Mouse (Mus musculus) cerebellum, adult 11 months (tissue): ENCODE data around the gene Me1.
"Not testable (repeated sequence)": the region's sequence is repeated elsewhere in the genome, so short reads cannot be mapped to it uniquely, and the experiment has no call there.

ENCODE experiments used
- DNase-seq: peaks from one replicate; pipeline ENCODE4 v3.0.0; 2022

Gene Me1

DNA sequence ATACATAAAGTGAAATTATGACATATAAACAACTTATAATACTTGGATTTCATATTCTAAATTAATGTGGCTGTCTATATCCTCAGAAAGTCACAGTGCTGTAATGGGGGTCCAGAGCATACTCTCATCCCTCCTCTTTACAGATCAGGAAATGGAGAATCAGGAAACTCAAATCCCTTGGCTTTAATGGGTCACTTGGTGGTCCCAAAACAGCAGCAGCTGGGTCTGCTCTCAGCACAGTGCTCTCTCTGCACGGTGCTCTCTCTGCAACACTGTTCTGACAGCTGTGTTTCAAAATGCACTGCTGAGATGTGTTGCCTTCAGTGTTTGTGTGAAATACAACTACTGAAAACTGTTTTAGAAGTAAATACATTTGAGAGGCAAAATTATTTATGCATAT is 43.6 kb downstream of the Me1 start:
- no peak for DNase-seq

DNA sequence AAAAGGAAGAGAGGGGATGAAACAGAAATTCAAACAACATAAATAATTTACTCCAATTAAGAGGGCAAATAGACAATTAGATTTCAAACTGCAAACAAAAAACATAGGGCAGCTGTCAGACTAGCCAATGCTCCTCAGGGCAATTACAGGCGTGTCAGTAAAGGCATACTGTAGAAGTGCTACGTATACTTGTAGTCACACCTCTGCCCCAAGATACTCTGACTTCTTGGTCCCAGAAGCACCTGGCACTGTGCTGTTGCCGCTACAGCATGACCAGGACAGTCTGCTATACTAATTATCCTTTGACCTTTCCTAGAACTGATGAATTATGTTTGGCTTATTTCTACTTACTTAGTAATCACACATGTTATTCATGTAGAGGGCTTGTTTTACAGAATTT is 44.5 kb downstream of the Me1 start:
- no peak for DNase-seq

DNA sequence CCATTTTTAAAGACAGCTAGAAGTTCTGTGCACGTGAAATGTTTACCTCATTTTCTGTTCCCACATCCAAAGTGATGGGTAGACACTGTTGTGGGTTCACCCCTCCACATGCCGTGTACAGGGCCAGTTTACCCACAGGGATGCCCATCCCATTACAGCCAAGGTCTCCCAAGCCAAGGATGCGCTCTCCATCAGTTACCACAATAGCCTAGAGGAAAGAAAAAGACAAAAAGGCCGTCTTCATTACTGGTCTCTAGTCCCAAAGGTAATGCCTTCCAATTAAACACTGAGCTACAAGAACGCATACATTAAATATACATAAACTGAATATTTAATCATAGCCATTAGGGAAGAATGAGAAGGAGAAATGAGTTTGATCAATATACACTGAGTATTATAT is 44.9 kb downstream of the Me1 start:
- DNase-seq, result no peak

DNA sequence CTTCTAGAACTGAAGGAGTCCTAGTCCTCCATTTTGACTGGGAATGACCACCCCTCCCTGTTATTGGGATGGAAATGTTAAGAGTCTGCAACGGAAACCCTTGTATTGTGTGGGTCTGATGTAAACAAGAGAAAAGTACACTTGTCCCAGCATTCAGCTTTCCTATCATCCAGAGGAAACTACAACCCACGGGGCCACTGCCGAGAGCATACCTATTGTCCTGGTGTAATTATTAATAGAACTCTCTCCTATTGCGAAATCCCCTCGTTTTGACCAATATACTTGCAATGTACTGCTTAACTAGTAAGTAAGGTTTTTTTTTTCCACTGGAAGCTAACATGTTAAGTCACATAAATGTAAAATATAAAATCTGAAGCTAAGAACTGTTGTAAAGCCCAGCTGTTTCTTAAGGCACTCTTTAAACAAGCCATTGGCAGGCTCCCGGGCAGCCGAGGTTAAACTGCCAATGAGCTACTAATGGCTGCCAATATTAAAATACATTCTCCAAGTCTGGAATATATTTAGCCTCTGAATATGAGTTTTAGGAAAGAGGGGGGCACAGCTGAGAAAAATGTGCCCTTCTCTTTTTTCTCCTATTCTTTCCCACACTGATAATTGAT is 47.7 kb downstream of the Me1 start:
- DNase-seq, result no peak

DNA sequence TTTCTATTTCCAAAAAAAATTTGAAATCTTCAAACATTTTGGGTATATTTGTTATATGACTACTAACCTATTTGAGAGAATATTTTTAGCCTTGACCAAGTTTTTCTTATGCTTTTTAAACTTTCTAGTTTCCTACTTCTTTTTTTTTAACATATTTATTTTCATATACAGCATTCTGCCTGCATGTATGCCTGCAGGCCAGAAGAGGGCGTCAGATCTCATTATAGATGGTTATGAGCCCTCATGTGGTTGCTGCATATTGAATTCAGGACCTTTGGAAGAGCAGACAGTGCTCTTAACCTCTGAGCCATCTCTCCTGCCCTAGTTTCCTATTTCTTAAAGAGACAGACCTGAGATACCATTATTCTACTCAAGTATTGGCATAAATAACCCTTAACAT is 48.9 kb downstream of the Me1 start:
- no peak for DNase-seq

DNA sequence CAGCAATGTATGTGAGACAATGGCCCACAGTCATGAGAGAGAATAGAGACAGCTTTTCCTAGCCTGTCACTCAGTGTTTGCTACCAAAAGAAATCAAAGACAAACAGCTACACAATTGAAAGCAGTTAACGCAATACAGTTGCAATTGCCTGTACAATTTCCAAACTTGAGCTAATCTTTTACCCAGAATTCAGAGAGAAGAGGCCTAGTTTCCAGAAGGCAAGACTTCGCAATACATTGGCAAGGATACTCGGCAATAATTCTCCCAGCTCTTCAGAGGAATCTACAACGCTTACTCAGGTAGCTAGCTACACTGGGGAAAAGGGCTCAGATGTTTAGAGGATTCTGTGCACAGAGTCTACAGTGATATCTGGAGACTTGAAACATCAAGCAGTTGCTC is 52.3 kb downstream of the Me1 start:
- DNase-seq, result no peak

DNA sequence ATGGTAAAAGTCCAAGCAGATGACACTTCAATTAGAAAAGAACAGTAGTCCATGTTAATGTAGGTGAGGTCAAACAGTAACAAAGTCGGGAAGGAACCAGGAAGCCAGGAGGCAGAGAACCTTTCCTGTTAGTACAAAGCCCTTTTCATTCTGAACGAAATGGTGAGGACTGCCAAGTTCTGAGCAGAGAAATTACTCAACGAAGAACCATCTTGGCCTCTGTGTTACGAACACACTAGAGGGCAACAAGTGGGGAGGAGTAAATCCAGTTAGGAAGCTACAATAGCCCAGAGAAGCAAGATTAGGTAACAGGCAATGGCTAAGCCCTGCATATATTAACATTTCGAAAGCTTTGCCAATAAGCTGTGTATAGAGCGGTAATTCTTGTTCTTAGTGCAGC is 57.0 kb downstream of the Me1 start:
- no peak for DNase-seq

DNA sequence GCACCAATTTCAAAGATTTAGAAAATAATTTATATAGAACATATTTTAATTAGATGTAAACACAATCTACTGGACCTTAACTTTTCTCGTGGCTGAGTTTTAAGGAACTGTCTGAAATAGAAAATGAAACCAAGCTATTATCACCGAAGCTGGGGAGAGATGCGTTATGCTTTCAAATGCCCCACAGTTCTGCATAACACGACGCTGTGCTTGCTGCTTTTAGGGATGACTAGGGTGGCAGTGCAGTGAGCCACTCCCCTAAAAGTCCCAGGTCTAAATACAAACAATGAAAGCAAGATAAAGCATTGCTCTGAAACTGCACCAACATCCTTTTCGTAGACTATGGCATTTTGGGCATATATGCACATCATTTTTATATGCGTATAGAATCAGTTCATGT is 64.6 kb downstream of the Me1 start:
- DNase-seq, result no peak

DNA sequence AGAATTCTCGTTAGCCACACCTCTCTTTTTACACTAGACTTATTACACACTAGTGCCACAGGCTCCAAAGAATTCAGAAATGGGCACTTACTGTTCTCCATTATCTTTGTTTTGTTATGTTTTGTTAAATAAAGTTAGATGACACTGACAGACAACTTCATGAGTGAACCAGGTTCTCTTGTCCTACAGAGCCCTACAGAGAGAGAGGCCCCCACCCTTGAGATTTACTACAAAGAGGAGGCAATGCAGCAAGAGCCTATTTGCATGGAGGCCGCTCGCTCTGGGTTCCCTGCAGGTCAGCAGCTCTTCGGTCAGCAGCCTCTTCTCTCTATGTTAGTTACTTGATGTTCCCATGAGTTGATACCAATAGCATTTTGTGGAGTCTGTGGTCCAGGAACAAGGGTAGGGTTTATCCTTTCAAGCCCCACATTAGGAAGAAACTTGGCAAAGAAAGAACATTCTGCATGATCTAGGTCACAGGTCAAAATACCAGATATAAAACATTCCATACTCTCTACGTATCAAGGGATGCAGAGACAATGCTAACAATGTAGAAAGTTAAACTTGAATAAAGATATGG is 65.3 kb downstream of the Me1 start:
- no peak for DNase-seq

DNA sequence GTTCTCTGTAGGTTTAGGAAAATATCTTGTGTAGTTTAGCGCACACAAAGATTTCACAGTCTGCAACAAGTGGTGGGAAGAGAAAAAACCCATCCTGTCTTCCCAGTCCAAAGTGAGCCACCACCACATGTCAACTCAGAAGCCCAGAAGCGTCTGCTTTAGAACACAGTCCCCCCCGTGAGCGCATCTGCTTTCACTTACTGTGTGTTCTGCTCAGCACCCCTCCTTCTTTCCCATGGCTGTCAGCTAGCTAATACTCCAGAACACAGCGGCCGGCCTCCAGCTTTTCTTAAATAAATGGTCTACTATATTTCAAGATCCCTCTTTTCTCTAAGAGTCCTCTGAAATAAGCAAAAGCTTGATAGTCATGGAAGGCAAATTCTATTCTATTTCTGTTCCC is 66.4 kb downstream of the Me1 start:
- DNase-seq, result no peak

DNA sequence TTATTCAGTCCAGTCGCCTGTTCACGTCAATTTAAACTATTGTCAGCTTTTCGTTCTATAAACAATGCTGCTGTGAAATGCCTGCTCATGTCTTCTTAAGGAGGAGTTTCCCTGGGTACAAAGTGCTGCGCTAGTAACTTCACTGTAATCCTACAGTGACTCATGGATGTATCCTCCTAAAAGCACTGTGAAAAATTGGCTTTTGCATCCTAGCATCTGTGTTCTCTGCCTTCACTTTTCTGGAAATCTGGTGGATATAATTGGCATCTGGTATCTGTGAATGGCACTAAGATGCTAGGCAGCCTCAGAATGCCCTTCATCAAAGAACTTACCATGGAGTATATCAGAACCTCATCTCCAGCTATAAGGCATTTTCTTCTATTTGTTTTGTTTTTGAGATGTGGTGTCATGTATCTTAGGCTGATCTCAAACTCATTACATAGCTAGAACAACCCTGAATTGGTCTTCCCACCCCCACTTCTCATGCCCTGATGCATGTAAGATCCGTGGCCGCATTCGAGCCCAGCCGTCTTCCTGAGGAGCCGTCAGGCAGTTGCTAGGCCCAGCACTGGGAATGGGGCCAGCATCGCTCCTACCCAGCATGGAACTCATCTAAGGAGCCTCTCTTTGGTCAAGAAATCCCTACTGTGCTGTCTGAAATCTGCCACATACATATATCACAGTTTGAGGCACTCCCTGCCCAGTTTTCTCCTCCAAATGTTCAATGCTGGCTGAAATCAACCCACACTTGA is 67.8 kb downstream of the Me1 start:
- no peak for DNase-seq

DNA sequence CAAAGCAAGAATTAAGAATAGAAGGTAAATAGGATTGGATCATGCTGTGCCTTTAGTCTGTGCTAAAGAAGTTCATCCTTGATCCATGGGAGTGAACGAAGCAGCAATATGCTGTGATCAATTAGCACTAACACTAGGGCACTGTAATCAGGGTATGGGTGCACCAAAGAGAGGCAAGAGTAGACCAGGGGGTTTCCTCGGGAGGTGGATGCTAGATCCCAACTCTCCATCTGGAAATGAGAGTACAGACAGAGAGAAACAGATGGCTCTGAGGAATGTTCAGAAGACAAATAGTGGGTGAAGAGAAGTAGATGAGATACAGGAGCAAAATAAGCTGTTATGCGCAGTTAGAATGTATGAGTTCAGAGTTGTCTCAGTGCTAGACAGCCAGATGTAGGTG is 68.8 kb downstream of the Me1 start:
- DNase-seq, result no peak

DNA sequence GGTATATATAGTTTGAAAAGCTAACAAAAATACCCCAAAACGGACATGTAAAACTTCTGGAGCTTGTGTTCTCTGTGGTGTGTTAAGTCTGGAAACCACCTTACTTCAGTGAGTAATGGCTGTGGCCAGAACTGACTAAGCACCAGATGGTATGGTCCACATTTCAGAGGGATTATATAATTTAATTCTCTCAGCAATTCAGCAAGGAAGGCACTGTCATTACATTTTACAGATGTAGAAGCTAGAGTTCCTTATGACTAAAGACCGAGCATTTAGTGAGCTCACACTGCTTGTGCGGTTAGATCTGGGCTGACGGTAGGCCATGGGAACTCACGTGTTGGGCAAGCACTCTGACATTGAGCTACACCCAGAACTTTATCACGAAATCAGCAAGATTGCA is 71.0 kb downstream of the Me1 start:
- no peak for DNase-seq

DNA sequence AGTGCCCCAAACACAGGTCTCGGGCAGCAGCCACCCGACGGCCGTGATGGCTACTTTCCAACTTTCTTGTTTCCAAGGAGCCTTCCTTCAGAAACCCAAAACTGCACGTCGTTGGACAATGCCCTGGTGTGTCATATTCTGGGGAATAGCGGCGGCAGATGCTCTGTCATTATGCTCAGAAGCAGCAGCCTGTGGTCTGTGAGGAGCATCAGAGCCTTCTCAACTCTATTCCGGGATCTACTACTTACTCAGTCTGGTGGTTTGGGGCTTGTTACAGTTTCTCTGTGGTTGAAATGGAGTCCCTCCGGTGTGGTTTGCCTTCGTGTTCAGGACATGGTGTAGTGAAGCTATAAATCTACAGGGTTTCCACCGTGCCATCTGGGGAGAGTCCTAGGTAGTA is 71.7 kb downstream of the Me1 start:
- DNase-seq, result no peak

DNA sequence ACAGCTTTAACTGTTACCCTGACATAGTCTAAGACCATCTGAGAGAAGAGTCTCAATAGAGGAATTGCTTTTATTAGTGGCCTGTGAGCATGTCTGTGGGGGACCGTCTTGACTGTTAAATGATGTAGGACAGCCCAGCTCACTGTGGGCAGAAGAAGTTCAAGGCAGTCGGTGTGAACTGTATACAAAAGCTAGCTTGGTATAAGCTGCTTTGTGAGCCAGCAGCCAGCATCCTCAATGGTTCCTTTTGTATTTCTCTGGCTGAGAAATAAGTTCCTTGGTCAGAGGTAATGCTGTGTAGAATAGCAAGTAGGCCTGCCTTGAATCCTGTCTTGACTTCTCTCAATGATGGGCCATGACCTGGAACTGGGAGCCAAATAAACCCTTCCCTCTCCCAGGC is 73.7 kb downstream of the Me1 start:
- no peak for DNase-seq

DNA sequence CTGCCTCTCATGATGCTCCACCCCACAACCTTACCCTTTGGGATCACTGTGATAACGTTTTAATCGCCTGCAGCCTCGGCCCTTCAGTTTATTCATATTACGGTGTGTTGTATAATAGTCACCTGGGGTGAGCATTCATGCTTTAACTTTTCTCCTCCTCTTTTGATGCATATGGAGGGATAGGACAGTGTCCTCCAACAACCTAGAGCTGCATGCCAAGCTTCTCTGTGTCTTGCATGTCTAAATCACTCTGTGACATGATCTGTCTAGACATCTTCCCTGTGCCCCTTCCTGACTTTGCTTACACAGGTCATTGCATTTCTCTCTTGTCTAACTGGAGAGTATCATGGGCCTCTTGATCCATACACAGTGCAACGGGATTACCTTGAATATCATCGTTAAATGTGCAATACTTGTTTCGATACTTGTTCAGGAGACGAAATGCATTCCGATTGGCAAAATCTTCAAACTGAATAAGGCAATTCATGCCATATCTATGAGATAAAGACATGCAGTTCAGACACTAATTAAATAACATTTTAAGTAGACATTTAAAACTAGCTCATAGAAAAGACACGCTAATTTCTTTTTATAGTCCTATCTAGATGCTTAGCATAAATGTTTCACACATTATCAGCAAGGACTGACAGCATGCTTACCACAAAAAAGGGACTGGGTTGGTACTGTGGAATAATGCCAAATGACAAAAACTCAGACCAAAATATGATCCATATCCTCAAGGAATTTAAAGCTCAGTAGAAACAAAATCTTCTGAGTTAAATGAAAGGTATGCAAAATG is 76.2 kb downstream of the Me1 start:
- DNase-seq, result no peak

DNA sequence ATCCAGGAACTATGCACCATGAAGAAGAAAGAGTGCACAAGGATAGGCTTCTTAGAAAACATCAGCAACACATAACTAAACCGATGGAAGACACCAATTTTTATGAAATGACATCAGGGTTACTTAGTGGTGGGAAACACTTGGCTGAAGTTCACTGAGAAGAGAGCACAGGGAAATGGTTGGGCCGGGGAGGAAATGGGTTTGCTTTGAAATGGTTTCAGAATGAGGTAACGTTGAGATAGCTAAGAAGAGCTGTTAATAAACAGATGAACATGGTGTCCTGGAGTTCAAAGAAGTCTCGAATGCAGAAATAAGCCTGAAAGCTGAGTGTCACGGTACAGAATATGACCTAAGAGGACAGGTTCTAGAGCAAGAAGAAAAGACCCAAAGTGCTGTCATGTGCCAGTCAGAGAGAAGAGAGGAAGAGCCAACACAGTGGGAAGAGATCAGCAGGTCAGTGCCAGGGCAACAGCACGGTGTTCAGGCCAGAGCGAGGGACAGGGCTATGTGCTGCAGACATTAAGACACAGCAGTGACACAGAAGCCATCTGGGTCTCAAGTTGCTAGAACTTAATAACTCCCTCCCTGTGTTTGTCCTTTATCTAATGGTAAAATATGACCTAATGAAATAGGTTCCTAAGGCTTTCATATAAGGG is 77.8 kb downstream of the Me1 start:
- no peak for DNase-seq

DNA sequence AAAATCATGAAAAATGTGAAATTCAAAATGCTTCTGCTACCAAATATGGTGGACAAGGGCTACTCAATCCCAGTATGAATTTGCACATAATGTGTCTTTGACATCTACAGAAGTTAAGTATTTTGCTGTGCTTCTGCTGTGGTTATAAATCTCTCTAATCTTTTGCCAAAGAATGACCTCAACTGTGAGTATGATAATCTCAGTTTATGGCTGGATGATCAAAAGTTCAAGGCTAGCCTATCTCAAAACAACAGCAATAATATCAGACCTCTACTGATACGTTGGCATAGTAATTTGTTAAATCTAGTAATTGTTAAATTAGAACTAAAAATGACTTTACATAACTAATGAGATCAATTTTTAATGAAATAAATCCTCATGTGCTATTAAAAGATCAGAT is 80.0 kb downstream of the Me1 start:
- no peak for DNase-seq

DNA sequence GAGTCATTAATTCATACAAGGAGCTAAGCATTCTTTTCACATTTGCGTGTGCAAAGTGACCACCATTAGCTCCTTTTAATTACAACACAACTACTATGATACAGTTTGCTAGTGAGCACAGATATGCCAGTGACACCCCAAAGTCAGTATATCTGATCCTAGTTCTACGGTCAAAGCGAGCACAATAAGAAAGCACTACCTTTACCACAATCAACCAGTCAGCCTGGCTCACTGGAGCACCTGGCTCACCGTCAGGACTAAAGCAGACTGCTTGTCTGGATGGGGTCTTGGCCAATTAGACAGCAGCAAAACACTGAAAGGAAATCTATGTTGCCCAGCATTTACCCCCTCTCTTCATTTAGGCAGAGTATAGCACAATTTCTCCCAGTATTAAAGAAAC is 83.7 kb downstream of the Me1 start:
- no peak for DNase-seq

DNA sequence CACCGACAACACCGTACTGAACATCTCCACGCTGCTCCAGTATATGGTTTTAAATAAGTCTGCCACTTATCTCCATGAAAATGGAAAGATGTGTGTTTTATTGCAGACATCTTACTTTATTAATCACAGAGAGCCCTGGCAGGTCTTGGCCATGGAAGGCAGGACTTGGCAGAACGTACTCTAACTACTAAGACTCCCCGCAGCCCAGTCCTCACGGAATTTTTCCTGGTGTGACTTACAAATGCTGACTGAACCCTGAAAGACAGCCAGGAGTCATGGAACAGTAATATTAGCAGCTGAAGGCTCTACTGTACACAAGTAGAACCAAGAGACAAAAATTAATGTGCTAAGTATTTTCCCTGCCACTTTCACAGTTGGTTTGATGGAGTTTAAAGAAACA is 90.0 kb downstream of the Me1 start:
- no peak for DNase-seq

DNA sequence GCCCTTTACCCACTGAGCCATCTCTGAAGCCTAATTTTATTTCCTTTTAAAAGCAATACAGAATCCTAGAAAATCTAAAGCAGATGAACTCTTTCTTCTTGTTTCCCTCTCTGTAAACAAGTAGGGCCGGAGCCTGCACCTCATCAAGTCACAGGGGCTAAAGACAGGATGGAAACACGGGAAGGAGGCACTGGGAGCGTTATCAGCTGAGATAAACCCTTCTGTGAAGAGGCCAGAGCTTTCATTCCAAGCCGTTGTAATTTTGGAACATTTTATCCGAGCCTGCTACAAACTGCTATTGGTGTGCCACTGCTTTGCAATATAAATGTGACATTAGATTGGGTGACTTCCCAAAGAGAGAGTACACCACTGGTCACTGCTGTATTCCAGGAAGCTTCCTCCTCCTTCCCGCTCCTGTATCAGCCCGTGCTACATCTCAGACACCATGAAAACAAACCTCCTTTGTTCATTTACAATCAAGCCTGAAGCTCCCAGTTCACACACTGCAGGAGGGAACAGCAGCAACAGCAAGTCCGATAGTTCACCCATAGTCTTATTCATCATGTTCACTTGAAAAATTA is 95.9 kb downstream of the Me1 start:
- no peak for DNase-seq

DNA sequence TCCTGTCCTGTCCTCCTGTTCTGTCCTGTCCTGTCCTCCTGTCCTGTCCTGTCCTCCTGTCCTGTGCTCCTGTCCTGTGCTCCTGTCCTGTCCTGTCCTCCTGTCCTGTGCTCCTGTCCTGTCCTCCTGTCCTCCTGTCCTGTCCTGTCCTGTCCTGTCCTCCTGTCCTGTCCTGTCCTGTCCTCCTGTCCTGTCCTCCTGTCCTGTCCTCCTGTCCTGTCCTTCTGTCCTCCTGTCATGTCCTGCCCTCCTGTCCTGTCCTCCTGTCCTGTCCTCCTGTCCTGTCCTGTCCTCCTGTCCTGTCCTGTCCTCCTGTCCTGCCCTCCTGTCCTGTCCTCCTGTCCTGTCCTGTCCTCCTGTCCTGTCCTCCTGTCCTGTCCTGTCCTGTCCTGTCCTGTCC is 98.8 kb downstream of the Me1 start:
- not testable (repeated sequence) for DNase-seq

DNA sequence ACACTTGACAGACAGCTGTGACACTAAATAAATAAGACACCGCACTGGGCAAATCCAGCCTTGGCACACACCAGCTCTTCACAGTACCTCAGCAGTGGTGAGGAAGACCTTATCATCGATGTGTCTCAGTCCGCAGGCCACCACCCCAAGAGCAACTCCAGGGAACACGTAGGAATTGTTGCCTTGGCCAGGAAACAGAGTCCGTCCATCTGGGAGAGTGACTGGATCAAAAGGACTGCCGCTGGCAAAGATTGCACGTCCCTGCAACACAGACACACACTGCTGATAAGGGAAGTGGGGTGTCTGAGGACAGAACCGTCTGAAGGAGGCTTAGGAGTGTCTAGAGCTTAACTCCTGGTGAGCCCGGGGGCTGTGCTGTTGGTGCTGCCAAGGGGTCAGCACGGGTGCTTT is 101.4 kb downstream of the Me1 start:
- DNase-seq, result not testable (repeated sequence)
